Mouse (Mus musculus): ENCODE results near the gene Gm10260. TPM values are rescaled to one million over a fixed set of nuclear protein-coding genes. Genes with fewer than 3 reads are reported as not detected.

The Gm10260 gene
- polyA plus RNA-seq, 1 experiment from 2014 or later = 5.4 TPM

DNA sequence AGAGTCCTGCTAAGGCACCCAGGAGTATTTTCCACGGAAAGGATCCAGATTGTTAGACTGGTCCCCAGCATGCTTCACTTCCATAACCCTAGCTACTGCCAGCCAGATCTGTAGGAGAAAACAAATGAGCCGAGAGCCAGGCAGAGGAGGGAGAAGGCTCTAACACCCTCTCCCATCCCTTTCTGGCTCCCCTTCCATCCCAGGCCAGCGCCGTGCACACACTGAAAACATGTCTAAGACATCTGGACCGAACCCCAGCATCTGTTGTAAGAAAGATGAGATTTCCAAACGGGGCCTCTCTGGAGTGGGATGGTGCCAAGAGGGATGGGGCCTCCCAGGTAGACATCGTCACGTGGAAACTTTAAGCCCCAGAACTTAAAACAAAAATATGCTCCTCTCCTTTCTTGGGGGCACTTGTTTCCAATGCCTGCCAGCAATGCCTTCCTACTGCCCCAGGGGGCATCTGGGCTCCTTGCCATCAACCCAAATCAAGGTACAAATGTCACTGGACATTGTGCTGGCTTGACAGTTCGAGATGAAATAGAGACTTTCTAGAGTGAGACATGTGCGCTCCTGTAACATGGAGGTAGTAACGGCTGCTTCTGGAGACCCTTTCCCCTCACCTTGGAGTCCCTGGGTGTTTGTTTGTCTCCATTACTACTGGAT is 35.1 kb downstream of the Gm10260 start:
- no peak overlapping the region for H3K27ac ChIP-seq
- H3K36me3 ChIP-seq = no peaks in the 10 kb centered on the region
- H3K4me3 ChIP-seq = no peak overlapping the region
- no peaks in the 10 kb centered on the region for H3K4me1 ChIP-seq
- no peaks in the 10 kb centered on the region for H3K27me3 ChIP-seq (ENCODE audit: low read depth, poor library complexity, severe bottlenecking)
- no peak for DNase-seq (ENCODE audit: low spot score)
- no peaks in the 10 kb centered on the region for H3K9me3 ChIP-seq (replicated peaks)
- 88% methylated on average over 11 of the region's 11 CpGs for WGBS

DNA sequence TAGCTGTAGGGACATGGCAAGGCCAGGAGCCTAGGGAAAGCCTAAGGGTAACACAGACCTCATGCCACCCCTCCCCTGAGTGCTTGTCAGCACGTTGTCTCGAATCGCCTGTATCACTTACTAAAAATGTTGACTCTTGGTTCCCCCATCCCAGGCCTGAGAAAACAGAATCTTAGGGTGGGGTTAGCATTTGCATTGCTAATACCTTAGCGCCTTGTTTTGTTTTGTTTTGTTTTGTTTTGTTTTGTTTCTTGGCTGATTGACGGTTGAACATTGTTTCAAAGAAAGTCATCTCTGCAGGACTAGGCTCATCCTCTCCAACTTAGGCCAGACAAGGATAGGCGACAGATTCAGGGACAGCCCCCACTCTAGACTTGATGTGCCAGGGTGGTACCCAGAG is 35.9 kb downstream of the Gm10260 start:
- no peaks in the 10 kb centered on the region for H3K9me3 ChIP-seq (replicated peaks)
- no peaks in the 10 kb centered on the region for H3K36me3 ChIP-seq
- 73% methylated on average over 6 of the region's 6 CpGs for WGBS
- no peak overlapping the region for H3K4me3 ChIP-seq
- no peaks in the 10 kb centered on the region for H3K27me3 ChIP-seq (ENCODE audit: low read depth, poor library complexity, severe bottlenecking)
- DNase-seq (ENCODE audit: low spot score) = no peak
- H3K4me1 ChIP-seq = no peaks in the 10 kb centered on the region
- no peak overlapping the region for H3K27ac ChIP-seq

DNA sequence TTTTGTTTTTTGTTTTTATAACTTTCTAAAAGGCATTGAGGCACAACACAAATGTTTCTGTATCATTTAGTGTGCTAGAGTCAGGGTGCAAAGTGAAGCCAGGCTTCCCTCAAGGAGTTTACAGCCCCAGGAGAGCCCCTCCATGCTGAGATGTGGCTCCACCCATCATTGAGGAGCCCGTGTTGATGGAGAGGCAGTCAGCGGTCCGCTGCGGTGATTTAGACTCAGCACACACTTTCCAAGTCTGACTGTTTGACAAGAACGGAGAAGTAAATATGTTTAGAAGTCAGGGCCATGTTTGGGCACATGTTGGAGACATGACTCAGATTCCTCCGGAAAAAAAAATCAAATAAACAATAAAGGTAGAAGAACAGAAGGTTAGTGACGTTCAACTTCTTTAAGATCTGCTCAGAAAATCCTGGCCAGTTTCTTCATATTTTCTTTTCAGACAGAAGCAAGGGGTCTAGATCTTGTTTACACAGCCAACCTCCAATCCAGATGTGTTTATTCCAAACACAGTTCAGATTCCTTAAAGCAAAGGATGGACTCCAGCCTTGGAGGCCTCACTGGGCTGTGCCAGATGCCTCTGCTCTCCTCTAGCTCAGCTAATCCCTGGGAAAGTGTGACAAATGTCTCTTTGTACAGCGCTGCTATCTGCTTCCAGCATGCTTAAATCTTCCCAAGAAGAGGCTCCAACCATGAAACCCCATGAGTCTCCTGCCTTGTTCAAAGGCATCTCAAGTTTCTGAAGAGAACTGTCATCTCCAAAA is 47.7 kb downstream of the Gm10260 start:
- Histone ChIP-seq H3K36me3 (no peaks in the 10 kb centered on the region), H3K27me3 (ENCODE audit: low read depth, poor library complexity, severe bottlenecking) (no peaks in the 10 kb centered on the region), H3K9me3 (replicated peaks) (no peaks in the 10 kb centered on the region), H3K4me3 (no peak overlapping the region), H3K4me1 (no peaks in the 10 kb centered on the region), H3K27ac (no peak overlapping the region)
- no peak for DNase-seq (ENCODE audit: low spot score)
- WGBS = 76% methylated on average over 8 of the region's 8 CpGs

DNA sequence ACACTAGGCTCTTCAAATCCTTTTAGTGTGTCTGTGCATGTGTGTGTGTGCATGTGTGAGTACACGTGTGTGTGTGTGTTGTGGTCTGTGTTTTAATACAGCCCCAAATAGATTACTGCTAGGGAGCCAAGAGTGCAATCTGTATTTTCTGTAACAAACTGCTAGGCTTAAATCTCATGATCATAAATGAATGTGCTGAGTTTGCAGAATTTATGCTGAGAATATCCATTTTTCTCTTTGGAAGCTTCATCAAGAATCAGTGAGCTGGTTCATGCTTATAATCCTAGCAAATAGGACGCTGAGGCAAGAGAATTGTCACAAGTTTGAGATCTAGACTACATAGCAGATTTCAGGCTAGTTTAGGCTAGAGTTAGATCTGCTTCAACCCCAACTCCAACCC is 48.9 kb downstream of the Gm10260 start:
- DNase-seq (ENCODE audit: low spot score) = no peak
- no peak overlapping the region for H3K27ac ChIP-seq
- 86% methylated on average over 2 of the region's 2 CpGs for WGBS

More for the DNA sequence above, 48.9 kb downstream of the Gm10260 start:
- Histone ChIP-seq H3K27me3 (ENCODE audit: low read depth, poor library complexity, severe bottlenecking) (no peaks in the 10 kb centered on the region), H3K4me3 (no peak overlapping the region), H3K36me3 (no peaks in the 10 kb centered on the region), H3K4me1 (no peaks in the 10 kb centered on the region), H3K9me3 (replicated peaks) (no peaks in the 10 kb centered on the region)
